Mouse (Mus musculus): ENCODE data around the gene Eef1akmt3.
A peak's percentile ranks its signal among the peaks of the same experiment; 100 is the strongest.

The Eef1akmt3 gene

DNA sequence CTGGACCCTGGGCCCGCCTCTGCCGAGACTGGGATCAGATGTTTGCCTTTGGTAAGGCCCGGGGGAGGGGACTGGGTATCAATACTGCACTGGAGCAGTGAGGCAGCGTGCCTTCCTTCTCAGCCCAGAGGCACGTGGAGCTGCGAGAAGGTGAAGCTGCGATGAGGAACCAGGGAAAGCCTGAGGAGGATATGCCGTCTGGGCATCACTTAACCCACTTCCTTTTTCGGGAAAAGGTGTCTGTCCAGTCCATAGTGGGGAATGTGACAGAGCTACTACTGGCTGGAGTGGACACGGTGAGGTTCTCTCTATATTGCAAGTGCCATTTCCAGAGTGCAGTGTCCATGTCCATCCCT lies 8.8 kb upstream of the Eef1akmt3 start:
- DNase-seq (ENCODE audit: low read depth, low spot score) = no peak

DNA sequence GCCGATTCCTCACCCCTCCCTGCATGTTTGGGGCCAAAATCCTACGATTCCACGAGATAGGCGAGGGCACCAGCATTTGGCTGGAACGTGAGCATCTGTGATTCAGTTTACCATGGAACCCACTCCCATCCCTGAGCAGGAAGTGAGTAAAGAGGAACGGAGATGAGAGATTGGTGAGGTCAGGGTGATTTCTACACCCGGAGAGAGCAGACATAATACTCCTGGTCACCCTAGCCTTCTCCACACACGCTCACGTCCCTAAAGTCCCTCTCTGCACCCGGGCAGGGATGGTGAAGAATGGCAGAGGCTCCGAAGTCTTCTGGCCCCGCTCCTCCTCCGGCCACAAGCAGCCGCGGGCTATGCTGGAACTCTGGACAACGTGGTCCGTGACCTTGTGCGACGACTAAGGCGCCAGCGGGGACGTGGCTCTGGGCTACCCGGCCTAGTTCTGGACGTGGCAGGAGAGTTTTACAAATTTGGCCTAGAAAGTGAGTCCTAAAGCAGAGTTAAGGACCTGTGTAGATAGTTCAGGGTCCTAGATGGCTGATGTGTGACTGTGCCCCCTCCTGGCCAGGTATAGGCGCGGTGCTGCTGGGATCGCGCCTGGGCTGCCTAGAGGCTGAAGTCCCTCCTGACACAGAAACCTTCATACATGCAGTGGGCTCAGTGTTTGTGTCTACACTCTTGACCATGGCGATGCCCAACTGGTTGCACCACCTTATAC lies 8.2 kb upstream of the Eef1akmt3 start:
- DNase-seq (ENCODE audit: low read depth, low spot score) = no peak

DNA sequence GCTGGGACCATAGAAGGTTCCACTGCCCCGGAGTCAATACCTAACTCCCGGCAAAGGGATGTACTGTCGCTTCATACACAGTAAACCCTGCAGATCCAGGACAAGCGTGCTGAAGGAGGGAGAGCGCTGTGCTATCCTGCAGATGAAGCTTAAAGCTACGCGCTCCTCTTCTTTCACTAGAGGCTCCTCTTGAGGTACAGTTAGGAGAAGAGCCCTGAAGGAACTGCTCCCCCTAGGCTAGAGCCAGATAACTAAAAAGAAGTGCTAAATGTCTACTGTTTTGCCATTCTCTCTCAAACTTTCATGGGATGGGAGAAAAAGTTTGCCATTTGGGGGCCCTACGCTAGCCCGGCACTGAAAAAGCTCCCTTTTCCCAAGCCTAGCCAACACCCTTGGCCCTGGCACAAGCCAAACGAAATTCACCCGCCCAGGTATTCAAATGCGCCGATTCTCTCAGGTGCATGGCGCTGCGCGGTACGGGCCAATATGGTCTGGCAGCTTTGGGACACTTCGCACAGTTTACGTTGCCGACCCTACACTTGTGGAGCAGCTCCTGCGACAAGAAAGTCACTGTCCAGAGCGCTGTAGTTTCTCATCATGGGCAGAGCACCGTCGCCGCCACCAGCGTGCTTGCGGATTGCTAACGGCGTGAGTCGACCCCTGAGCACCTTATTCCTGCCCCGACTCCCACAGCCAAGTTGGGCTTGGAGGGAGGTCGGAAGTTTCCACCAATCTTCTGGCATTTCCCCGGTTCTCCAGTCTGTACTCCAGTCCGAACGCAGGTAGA lies 7.5 kb upstream of the Eef1akmt3 start:
- no peak for DNase-seq (ENCODE audit: low read depth, low spot score)

DNA sequence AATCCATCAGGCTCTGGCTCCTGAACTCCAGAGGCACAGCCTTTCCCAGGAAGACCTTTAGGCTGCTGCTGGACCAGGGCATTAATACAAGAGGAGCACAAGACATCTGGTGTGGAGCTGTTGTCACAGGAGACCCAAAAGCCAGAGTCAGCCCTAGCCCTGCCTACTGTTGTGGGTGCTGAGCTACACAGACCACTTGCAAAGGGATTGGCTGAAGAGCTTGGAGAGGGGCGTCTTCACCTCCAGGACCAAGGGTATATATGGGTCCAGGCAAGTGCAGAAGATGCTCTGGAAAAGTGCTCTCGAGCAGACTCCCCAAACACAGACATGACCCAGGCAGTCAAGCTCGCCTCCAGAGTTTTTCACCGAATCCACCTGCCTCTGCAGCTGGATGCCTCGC lies 6.6 kb upstream of the Eef1akmt3 start, which contains the start of gene Cyp27b1:
TSS of gene Cyp27b1 (plus strand) at position 297 of the 400 bp plus-strand sequence.
- no peak for DNase-seq (ENCODE audit: low read depth, low spot score)

DNA sequence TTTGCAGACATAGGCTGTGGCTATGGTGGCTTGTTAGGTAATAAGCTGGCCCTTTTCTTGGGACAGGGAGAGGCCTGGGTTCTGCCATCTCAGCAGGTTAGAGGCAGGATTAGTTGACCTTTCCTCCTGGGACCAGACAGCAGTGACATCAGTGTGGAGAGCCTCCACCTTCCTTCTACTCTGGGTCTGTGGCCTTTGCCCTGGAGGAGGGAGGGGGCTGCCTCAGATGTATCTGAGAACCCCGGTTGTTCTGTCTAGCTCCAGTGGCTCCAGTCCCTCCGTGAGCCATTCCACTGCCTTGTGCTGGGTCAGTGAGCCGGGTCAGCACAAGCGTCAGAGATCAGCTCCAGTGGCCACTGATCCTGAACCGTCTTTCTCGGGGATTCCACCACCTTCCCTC lies 1.9 kb upstream of the Eef1akmt3 start:
- DNase-seq (ENCODE audit: low read depth, low spot score) = no peak

DNA sequence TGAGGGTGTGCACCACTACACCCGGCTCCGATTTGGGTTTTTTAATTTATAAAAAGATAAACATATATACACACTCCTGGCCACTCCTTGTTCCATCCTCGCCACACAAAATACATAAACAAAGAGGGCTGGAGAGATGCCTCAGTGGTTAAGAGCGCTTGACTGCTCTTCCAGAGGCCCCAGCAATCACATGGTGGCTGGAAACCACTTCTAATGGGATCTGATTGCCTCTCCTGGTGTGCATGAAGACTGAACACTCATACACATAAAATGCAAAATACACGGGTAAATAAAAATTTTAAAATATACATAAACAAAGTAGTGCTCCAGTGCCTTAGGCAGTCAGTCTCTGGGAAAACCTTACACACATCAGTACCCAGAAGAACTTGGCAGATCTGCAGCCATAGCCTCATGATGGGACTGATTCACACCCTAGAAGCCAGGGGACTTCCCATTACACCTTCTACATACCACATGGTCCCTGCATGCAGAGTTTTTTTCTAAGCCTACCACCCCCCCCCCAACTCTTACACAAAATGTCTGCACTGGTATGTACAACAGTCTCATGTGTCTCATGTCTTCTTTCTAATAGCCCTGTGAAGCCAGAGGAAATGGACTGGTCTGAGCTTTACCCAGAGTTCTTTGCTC lies 1.3 kb upstream of the Eef1akmt3 start:
- no peak for DNase-seq (ENCODE audit: low read depth, low spot score)

DNA sequence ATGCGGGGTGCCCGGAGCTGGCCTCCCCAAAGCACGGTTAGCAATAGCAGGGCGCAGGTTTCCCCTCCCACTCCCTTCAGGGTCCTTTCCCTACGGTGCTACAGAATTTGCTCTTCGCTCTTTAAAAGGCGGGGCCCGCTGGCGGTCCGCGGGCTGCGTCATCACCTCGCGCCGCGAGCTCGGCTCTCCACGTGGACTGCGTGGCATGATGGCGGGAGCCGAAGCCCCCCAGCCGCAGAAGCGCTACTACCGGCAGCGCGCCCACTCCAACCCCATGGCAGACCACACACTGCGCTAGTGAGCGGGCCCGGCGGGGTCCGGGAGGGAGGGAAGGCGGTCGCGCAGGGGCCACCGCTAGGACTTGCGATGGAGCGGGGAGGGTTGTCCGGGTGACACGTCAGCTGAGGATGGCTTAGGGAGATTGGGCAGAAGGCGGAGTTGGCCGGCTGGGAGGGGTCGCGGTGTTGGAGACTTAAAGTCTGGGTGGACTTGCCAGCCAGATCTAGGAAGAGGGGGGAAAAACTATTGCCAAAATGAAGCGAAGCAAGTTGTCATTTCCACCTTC lies 543 bp upstream of the Eef1akmt3 start:
- DNase-seq (ENCODE audit: low read depth, low spot score) = no peak

DNA sequence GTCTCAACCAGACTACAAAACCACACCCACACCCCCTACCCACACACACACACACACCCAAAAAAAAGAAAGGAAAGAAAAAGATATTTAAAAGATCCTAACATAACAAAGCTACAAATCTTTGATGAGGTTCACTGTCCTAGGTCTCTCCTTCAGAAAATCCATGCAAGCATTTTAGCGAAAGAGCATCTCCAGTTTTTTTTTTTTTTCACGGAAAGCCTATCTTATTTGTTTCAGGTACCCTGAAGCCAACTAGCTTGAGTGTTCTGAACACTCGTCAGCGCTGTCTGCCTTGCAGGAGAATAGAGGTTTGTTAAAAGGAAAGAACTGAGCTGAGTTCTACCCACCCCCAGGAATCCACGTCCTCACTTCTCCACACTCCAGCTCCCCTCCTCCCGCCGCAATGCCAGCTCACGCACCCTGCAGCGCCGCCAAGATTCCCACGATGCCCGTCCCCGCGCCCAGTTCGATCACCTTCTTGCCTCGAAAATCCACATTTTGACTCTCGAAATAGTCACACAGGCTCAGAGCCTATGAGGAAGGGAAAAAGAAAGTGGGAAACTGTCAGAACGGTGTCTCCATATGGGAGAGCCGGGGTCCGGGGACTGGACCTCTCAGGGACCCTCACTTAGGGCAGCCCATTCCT lies 621 bp downstream of the Eef1akmt3 start:
- DNase-seq (ENCODE audit: low read depth, low spot score) = no peak

DNA sequence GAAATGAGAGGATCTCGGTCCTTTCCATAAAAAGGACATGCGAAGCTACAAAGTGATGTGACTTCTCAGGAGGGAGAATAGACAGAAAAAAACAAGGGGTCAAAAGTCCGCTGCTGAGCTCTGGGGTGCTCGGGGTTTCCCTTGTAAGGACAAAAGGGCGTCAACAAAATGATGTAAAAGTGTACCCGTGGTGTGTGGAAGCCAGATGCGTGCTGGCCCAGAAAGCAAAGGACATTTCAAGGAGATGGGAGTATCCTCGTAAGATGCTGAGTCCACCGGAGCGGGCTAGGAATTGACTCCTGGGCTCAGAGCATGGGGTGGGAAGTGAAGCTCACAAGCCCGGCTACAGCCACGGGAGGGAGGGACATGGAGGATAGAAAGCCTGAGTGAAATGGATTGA lies 3.7 kb downstream of the Eef1akmt3 start:
- no peak for DNase-seq (ENCODE audit: low read depth, low spot score)

DNA sequence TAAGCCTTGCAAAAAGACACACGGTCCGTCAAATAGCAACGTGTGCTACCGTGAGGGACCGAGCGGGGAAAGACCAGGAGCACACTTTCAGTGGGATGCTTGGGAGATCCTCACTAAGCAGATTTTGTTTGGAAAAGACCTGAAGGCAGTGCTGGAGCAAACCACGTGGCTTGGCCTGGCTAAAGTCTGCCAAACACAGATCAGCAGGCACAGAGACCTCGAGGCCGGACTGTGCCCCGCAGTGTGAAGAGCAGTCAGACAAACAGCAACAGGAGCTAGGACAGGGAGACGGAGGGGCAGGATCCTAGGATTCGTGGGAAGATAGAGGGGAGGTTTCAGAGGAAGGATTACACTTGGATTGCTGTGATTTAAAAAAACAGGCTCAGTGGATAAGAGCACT lies 5.0 kb downstream of the Eef1akmt3 start:
- no peak for DNase-seq (ENCODE audit: low read depth, low spot score)

DNA sequence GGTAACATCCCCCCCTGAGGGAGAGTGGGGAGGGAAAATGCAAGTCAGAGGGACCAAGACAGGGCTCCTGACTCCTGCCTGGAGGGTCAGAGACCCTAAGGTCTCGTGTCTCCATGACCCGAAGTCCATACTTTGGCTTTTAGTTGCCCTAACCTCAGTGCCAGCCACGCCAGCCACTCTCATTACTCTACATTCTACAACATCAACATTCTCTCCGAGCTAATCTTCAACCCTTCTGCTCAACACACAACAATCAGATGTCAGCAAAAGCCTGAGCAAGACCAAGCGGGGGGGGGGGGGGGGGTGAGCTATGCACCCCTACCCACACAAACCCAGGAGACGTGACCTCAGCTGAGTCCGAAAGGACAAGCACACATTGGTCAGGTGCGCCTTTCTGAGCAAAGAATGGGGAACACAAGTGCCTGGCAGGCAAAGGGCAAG lies 8.0 kb downstream of the Eef1akmt3 start:
- DNase-seq (ENCODE audit: low read depth, low spot score) = no peak

DNA sequence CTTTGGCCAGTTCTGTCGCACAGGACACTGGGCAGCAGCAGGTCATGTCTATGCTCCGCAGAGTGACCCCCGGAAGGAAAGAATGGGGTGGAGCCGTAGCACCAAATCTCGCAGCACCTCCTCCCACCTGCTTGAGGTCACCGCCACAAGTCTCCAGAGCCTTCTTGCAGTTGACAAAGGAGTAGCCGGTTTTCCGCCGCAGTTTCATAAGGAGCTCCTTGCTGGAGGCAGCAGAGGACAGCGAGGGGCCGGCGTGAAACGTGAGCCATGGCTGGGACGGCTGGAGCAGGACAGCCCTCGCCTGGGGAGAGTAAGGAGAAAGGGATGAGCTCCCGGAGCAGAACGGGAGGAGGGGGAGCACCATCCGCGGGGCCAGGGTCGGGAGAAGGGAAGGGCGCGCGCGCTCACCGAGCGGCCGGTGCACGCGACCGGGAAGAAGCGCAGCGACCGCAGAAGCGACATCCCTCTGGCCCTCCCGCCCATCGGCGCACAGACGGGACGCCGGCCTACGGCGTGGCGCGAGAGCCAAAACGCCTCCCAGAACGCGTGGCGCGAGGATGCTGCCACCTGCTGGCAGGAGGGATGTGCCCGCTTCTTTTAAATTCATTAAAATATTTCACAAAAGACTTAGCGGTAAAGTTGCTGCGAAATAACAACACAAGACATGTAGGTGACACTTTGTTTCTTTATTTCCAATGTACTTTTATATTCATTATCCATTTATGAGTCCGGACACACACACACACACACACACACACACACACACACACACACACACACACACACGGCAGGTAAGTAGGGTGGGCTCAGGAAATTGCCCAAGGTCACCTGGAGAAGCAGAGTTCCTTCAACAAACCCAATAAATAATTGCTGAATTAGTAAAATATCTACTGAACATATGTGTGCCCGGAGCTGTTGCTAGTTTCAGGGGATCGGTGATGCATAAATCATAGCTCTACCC lies 10.7 kb downstream of the Eef1akmt3 start, which contains the start of gene Tsfm:
TSS of gene Tsfm (minus strand) at position 505 of the 961 bp plus-strand sequence.
- peak; percentile 74 for DNase-seq (ENCODE audit: low read depth, low spot score)

DNA sequence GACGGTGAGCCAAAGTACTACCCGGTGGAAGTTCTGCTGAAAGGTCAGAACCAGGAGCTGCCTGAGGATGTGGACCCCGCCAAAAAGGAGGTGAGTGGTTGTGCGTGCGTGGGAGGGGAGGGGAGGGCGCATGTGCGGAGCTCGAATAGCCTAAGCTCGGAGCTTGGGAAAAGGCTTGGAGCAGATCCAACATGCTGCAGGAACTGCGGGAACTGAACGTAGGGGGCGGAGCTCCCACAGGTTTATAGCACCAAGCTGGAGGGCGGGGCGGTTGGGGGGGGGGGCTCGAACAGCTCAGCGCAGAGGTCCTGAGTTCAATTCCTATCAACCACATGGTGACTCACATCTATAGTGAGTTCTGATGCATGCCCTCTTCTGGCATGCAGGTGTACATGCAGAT lies 22.9 kb downstream of the Eef1akmt3 start:
- DNase-seq (ENCODE audit: low read depth, low spot score) = no peak

DNA sequence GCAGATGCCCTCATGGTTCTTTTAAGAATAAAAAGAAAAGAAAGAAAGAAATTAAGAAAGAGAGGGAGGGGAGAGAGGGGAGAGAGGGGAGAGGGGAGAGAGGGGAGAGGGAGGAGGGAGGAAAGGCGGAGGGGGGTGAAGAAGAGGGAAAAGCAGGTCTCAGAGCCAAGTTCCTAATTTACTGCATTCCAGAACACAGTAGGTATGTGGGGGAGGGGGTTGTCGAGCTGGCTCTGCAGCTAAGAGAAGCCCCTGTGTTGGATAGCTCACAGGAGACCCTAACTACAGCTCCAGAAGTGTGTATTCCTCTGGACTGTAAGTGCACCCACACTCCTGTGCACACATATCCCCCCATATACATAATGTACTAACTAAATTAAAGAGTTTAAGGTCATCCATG lies 24.2 kb downstream of the Eef1akmt3 start:
- DNase-seq (ENCODE audit: low read depth, low spot score) = no peak

DNA sequence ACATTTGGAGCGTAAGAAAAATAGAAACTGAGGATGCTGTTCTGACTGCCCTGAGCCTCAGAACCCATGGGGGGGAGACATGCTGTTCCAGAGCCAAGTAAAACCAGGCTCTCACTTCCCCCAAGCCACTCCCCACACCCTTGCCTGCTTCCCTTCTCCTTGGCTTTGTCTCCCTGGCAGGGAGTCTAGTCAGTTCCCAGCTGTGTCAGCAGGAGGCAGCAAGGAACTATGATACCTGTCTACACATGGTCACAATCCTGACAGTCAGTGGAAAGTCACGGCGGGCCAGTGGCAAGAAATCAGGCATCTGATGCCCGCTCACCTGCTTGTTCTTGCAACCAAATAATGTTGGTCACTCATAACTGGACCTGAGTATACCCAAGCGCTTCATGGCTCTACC lies 24.8 kb downstream of the Eef1akmt3 start:
- DNase-seq (ENCODE audit: low read depth, low spot score) = no peak

DNA sequence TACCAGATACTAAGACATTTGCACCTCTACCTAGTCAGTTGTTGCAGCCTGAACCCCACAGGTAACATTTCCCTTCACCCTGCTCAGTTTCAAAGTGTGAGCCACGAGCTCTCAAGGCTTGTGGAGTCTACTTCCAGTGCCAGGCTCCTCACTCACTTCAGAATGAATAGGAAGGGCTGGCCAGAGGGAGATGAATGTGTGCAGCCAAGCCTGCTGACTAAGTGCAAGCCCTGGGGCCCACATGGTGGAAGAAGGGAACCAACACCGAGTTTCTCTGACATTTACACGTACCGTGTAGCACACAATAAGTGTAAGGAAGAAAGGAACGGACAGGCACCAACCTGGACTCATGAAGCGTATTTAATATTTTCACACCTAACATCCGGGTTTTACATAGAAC lies 37.5 kb downstream of the Eef1akmt3 start:
- DNase-seq (ENCODE audit: low read depth, low spot score) = no peak

DNA sequence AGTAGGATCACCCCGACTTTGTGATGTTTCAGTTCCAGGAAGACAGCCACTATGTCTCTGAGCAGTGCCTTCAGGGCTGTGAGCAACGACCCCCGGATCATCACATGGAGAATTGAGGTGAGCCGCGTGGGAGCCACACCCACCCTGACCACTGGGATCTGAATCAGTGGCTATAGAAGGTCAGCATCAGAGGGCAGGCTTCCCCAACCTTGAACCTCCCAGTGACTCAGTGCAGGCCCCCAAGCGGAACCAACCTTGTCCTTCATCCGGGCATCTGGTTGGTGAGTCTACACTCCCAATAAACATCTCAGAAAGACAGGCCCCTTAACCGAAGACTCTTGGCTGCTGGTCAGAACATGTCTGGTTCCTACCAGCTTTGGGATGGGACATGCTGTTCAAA lies 38.0 kb downstream of the Eef1akmt3 start:
- DNase-seq (ENCODE audit: low read depth, low spot score) = no peak

DNA sequence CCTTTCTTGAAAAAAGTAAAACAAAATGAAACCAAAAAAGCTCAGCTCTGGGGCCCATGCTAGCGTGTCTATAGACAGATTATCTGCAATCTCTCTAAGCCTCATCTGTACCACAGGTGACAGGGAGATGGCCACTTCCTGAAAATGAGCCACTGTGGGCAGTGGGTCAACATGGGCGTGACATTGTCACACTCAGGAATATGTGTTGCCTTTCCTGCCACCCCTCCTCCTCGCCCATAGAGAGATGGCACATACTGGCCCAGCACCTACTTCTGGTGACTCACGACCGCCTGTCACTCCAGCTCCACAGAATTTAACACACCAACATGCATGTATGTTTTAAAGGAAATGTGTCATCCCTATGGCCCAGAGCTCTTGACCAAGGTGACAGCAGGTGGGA lies 38.5 kb downstream of the Eef1akmt3 start:
- DNase-seq (ENCODE audit: low read depth, low spot score) = no peak

DNA sequence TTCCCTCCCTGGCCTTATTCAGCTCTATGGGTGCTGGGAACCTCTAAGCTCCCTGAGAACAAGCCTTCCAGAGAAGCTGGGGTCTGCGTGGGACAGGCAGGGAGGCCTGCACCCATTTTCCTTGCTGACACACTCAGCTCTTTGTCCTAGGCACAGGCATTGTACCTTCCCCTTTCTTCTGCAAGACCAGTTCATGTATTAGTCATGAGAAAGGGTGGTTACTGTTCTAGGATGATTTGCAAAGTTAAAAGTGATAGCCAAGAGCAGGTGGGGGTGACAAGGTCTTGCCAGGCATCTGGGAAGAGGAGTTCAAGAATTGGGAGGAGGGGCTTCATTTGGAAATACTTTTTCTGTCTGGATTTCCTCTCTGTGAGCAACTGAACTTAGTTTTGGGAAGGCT lies 39.3 kb downstream of the Eef1akmt3 start:
- no peak for DNase-seq (ENCODE audit: low read depth, low spot score)

DNA sequence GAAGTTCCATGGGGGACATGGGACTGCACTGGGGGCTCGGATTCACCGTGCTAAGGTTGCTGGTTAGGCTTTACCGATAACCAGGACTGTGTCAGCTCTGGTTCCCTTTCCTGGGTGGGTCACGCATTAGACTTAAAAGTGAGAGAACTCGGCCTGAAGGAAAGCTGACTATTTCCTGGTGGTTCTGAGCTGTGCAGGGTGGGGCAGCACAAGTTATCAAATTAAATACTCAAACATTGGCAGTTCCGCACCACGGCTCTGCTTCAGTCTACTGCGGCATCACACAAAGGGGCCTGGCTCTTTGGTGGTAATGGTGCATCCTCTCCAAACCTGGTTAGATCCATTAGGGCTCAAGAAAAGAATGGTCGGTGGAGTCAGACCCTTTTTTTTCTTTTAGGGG lies 40.0 kb downstream of the Eef1akmt3 start:
- DNase-seq (ENCODE audit: low read depth, low spot score) = no peak

DNA sequence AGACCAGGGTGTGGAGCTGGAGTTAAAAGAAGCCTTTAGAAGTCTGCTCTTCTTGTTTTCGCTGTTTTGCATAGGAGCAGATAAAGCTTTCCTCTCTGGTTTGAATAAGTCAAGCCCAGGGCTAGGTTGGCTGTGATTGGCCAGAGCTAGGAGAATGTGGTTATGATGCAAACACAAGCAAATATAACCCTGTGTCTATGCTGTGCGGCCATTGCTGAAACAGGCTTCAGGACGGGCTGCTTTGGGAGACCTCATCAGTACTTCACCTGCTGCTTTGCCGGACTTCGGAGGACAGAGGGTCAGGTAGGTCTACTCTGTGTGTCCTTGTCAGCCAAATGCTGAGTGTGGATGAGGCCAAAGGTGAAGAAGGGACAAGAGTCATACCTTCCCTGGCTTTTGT lies 40.8 kb downstream of the Eef1akmt3 start, which contains the start of gene Avil:
TSS of gene Avil (plus strand) at position 181 of the 400 bp plus-strand sequence.
- DNase-seq (ENCODE audit: low read depth, low spot score) = no peak
